Mouse (Mus musculus) heart, adult 2 months (tissue): ENCODE data around the gene Atg7.

ENCODE experiments used
- CTCF ChIP-seq: fragments of 200-600 bp; IDR thresholded peaks from 2 replicates; pipeline ENCODE4 v1.8.1; 2022; ENCODE audit warnings: antibody characterized with exemption, mild to moderate bottlenecking, moderate library complexity
- EP300 ChIP-seq: fragments of 200-500 bp; IDR thresholded peaks from 2 replicates; pipeline ENCODE4 v1.6.1; 2011; ENCODE audit warnings: low read depth, low read length, control low read depth; ENCODE audit not compliant: insufficient read depth
- POLR2A ChIP-seq: fragments of 200-500 bp; IDR thresholded peaks from 2 replicates; pipeline ENCODE4 v1.6.1; 2011; ENCODE audit warnings: mild to moderate bottlenecking, low read depth, low read length, control low read depth; ENCODE audit not compliant: insufficient read depth

DNA sequence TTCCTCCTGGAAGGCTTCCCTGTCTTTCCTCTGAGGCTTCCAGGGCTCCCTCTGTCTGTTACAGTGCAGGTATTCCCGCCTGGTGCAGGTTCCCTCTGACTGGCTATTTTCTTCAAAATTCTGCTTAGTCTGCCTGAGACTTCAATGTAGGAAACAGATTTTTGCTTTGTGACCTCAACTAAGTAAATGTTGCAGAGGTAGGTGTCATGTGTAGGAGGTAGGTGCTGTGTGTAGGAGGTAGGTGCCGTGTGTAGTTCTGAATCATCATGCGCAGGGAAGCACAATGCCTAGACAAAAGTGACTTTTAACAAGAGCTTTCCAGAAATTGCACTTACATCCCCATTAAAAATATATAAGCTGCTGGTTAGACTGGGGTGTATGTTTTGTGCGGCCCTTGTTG, 128.6 kb downstream of the Atg7 start:
- TF ChIP-seq POLR2A (no peak), CTCF (no peak), EP300 (no peak)
